Mouse (Mus musculus): ENCODE results near the gene Dennd2a. TPM values are rescaled to one million over a fixed set of nuclear protein-coding genes. Genes with fewer than 3 reads are reported as not detected.
"Not testable (repeated sequence)": the region's sequence is repeated elsewhere in the genome, so short reads cannot be mapped to it uniquely, and the experiment has no call there.

Dennd2a gene
- total RNA-seq, 1 experiment, result 22.1 TPM

DNA sequence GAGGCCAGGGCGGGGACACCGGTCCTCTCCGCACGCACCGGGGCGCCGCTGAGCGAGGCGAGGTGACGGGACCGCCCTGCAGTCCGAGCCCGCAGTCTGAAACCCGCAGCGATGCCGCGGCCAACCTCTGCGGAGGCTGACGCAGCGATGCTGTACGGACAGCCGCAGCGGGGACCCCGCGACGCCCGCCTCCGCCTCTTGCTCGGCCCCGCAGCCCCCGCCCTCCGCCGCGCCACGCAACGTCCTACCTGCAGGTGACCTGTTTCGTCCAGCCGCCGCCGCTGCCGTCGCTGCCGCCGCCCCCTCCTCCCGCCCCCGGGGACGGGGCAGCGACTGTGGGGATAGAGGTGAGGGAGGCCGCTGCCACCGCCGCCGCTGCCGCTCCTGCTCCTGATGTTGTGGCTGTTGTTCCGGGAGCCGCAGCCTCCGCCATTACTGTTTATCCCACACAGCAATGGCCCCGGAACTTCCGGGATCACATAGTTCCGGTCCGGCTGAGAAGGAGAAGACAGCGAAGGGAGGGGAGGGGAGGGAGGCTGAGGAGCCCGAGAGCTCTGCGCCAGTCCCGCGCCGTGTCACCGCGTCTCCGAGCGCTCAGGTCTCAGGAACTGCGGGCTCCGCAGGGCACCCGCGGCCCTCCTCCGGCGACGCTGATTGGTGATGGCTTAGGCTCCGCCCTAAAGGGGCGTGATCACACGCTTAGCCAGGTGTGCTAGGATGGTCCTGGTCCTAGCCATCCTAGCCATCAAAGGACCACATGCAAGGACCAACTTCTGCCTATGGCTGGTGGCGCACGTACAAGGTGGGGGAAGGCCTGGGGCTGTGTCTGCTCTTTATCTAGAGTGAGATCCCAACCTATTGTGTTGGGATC lies 137.6 kb downstream of the Dennd2a start, which contains the start of gene Mkrn1:
Gene Mkrn1, minus strand, starts transcription at position 612 of the 871 bp plus-strand sequence.
- Histone ChIP-seq H3K4me3 (ENCODE audit: insufficient read depth in 1 of 2, low read depth in 1 of 2, low read length in 2 of 2, poor library complexity in 1 of 2, severe bottlenecking in 1 of 2) (peak within 1 kb of the TSS; percentile 95), H3K4me1 (ENCODE audit: control insufficient read depth in 2 of 2, insufficient read depth in 2 of 2, low read length in 2 of 2, poor library complexity in 1 of 2) (peaks cover 3 to 7% of the 10 kb centered on the region in 2 experiments; a peak in 3 of 4 replicates), H3K36me3 (ENCODE audit: control insufficient read depth, insufficient read depth, low read length, poor library complexity, severe bottlenecking) (peaks cover 5% of the 10 kb centered on the region; the same call in 1 of the 2 replicates), H3K27ac (ENCODE audit: insufficient read depth, low read depth, low read length, poor library complexity, severe bottlenecking) (peak within 1 kb of the TSS; percentile 99), H3K9me3 (ENCODE audit: control insufficient read depth, insufficient read depth, low read depth, low read length) (no peaks in the 10 kb centered on the region), H3K9ac (ENCODE audit: insufficient read depth, low read depth, low read length, poor library complexity, severe bottlenecking) (peak within 1 kb of the TSS; percentile 96)
- in situ Hi-C loops (cut with MboI; ENCODE audit: low sequenced_read_pairs in 2 of 2, unreplicated experiment in 2 of 2), result no loop called here
- 0 out of 2 replicates have a peak, but pooled peaks have one; percentile 3 for TF ChIP-seq HCFC1 (IDR thresholded peaks at IDR 0.05; ENCODE audit: borderline replicate concordance, insufficient read depth, low read length)
- no peak for TF ChIP-seq ZNF384 (IDR thresholded peaks at IDR 0.05; ENCODE audit: low read depth, low read length)
- no peak for TF ChIP-seq MAFK (IDR thresholded peaks at IDR 0.05; ENCODE audit: insufficient read depth, low read depth, low read length)
- 0 out of 2 replicates have a peak, but pooled peaks have one; percentile 3 for TF ChIP-seq CHD2 (IDR thresholded peaks at IDR 0.05; ENCODE audit: low read depth, low read length)
- no peak for TF ChIP-seq ZC3H11A (IDR thresholded peaks at IDR 0.05; ENCODE audit: borderline replicate concordance, low read depth, low read length)
- peak; percentile 97 for DNase-seq (ENCODE audit: low read depth, low spot score)

- Histone ChIP-seq H3K9me3 (ENCODE audit: control insufficient read depth, insufficient read depth, low read depth, low read length) (no peaks in the 10 kb centered on the region), H3K4me3 (ENCODE audit: insufficient read depth in 1 of 2, low read depth in 1 of 2, low read length in 2 of 2, poor library complexity in 1 of 2, severe bottlenecking in 1 of 2) (peak overlapping the region; percentile 95), H3K4me1 (ENCODE audit: control insufficient read depth in 2 of 2, insufficient read depth in 2 of 2, low read length in 2 of 2, poor library complexity in 1 of 2) (peaks cover 3 to 8% of the 10 kb centered on the region in 2 experiments), H3K36me3 (ENCODE audit: control insufficient read depth, insufficient read depth, low read length, poor library complexity, severe bottlenecking) (peaks cover 10% of the 10 kb centered on the region), H3K27ac (ENCODE audit: insufficient read depth, low read depth, low read length, poor library complexity, severe bottlenecking) (peak overlapping the region; percentile 99), H3K9ac (ENCODE audit: insufficient read depth, low read depth, low read length, poor library complexity, severe bottlenecking) (peak overlapping the region; percentile 96)
- TF ChIP-seq ZC3H11A (IDR thresholded peaks at IDR 0.05; ENCODE audit: borderline replicate concordance, low read depth, low read length) (no peak), CHD2 (IDR thresholded peaks at IDR 0.05; ENCODE audit: low read depth, low read length) (no peak), MAFK (IDR thresholded peaks at IDR 0.05; ENCODE audit: insufficient read depth, low read depth, low read length) (no peak), HCFC1 (IDR thresholded peaks at IDR 0.05; ENCODE audit: borderline replicate concordance, insufficient read depth, low read length) (no peak), ZNF384 (IDR thresholded peaks at IDR 0.05; ENCODE audit: low read depth, low read length) (no peak)
- in situ Hi-C loops (cut with MboI; ENCODE audit: low sequenced_read_pairs in 2 of 2, unreplicated experiment in 2 of 2), result no loop called here
- DNase-seq (ENCODE audit: low read depth, low spot score), result no peak
Observed at GRCm38 (mm10) chr6:39419386-39419850, 138.2 kb downstream of the Dennd2a start.

- Histone ChIP-seq H3K9ac (ENCODE audit: insufficient read depth, low read depth, low read length, poor library complexity, severe bottlenecking) (peak overlapping the region; percentile 76; the same call in 1 of the 2 replicates), H3K36me3 (ENCODE audit: control insufficient read depth, insufficient read depth, low read length, poor library complexity, severe bottlenecking) (peaks cover 21% of the 10 kb centered on the region), H3K27ac (ENCODE audit: insufficient read depth, low read depth, low read length, poor library complexity, severe bottlenecking) (peak overlapping the region; percentile 71; the same call in 1 of the 2 replicates), H3K4me3 (ENCODE audit: insufficient read depth in 1 of 2, low read depth in 1 of 2, low read length in 2 of 2, poor library complexity in 1 of 2, severe bottlenecking in 1 of 2) (peak overlapping the region; percentile 54 to 71)
- H3K9me3 ChIP-seq (ENCODE audit: control insufficient read depth, insufficient read depth, low read depth, low read length); H3K4me1 ChIP-seq (ENCODE audit: control insufficient read depth in 2 of 2, insufficient read depth in 2 of 2, low read length in 2 of 2, poor library complexity in 1 of 2); in situ Hi-C loops (cut with MboI; ENCODE audit: low sequenced_read_pairs in 2 of 2, unreplicated experiment in 2 of 2); DNase-seq (ENCODE audit: low read depth, low spot score): not testable (repeated sequence)
Observed at GRCm38 (mm10) chr6:39416654-39417053, 141.0 kb downstream of the Dennd2a start.

GRCm38 (mm10) chr6:39415762-39416161 lies 141.9 kb downstream of the Dennd2a start:
- peaks cover 27% of the 10 kb centered on the region for H3K36me3 ChIP-seq (ENCODE audit: control insufficient read depth, insufficient read depth, low read length, poor library complexity, severe bottlenecking)
- H3K27ac ChIP-seq (ENCODE audit: insufficient read depth, low read depth, low read length, poor library complexity, severe bottlenecking), result peak overlapping the region; percentile 71; the same call in 1 of the 2 replicates
- no peaks in the 10 kb centered on the region for H3K9me3 ChIP-seq (ENCODE audit: control insufficient read depth, insufficient read depth, low read depth, low read length)
- peak overlapping the region; percentile 21 to 71 for H3K4me3 ChIP-seq (ENCODE audit: insufficient read depth in 1 of 2, low read depth in 1 of 2, low read length in 2 of 2, poor library complexity in 1 of 2, severe bottlenecking in 1 of 2)
- DNase-seq (ENCODE audit: low read depth, low spot score), result peak; percentile 80
- in situ Hi-C loops (cut with MboI; ENCODE audit: low sequenced_read_pairs in 2 of 2, unreplicated experiment in 2 of 2), result no loop called here
- peaks cover 0 to 5% of the 10 kb centered on the region in 2 experiments; a peak in 2 of 4 replicates for H3K4me1 ChIP-seq (ENCODE audit: control insufficient read depth in 2 of 2, insufficient read depth in 2 of 2, low read length in 2 of 2, poor library complexity in 1 of 2)
- peak; percentile 76 for TF ChIP-seq MAFK (IDR thresholded peaks at IDR 0.05; ENCODE audit: insufficient read depth, low read depth, low read length)
- TF ChIP-seq HCFC1 (IDR thresholded peaks at IDR 0.05; ENCODE audit: borderline replicate concordance, insufficient read depth, low read length), result no peak
- TF ChIP-seq CHD2 (IDR thresholded peaks at IDR 0.05; ENCODE audit: low read depth, low read length), result 0 out of 2 replicates have a peak, but pooled peaks have one; percentile 22
- peak; percentile 53; the same call in 1 of the 2 replicates for TF ChIP-seq ZC3H11A (IDR thresholded peaks at IDR 0.05; ENCODE audit: borderline replicate concordance, low read depth, low read length)
- TF ChIP-seq ZNF384 (IDR thresholded peaks at IDR 0.05; ENCODE audit: low read depth, low read length), result peak; percentile 91
- H3K9ac ChIP-seq (ENCODE audit: insufficient read depth, low read depth, low read length, poor library complexity, severe bottlenecking), result peak overlapping the region; percentile 26; the same call in 1 of the 2 replicates
